Mouse (Mus musculus): ENCODE results near the gene Ube2v1. TPM values are rescaled to one million over a fixed set of nuclear protein-coding genes. Genes with fewer than 3 reads are reported as not detected.

Gene Ube2v1
- polyA plus RNA-seq, 1 experiment: 314 TPM

GRCm38 (mm10) chr2:167569934-167570651 is 61.8 kb downstream of the Ube2v1 start:
- H3K4me3 ChIP-seq (replicated peaks): peak overlapping the region; percentile 44
- H3K4me1 ChIP-seq: peaks cover 26% of the 10 kb centered on the region
- no peaks in the 10 kb centered on the region for H3K9me3 ChIP-seq
- peaks cover 15% of the 10 kb centered on the region for H3K36me3 ChIP-seq (replicated peaks; ENCODE audit: low read length)
- H3K27me3 ChIP-seq (replicated peaks): peaks cover 37% of the 10 kb centered on the region
- TF ChIP-seq GATA1 (IDR thresholded peaks at IDR 0.05; ENCODE audit: borderline replicate concordance, low read length): no peak
- no peak for TF ChIP-seq FLI1 (IDR thresholded peaks at IDR 0.05; ENCODE audit: low read length)

- TF ChIP-seq FLI1 (IDR thresholded peaks at IDR 0.05; ENCODE audit: low read length) (no peak), GATA1 (IDR thresholded peaks at IDR 0.05; ENCODE audit: borderline replicate concordance, low read length) (no peak)
Observed at GRCm38 (mm10) chr2:167568112-167568511, 63.8 kb downstream of the Ube2v1 start.

GRCm38 (mm10) chr2:167565682-167566081 is 66.2 kb downstream of the Ube2v1 start:
- H3K9me3 ChIP-seq: no peaks in the 10 kb centered on the region
- H3K27me3 ChIP-seq (replicated peaks): peaks cover 70% of the 10 kb centered on the region
- TF ChIP-seq FLI1 (IDR thresholded peaks at IDR 0.05; ENCODE audit: low read length) (no peak), GATA1 (IDR thresholded peaks at IDR 0.05; ENCODE audit: borderline replicate concordance, low read length) (no peak)
- H3K36me3 ChIP-seq (replicated peaks; ENCODE audit: low read length): no peaks in the 10 kb centered on the region
- H3K4me3 ChIP-seq (replicated peaks): no peak overlapping the region
- H3K4me1 ChIP-seq: peaks cover 23% of the 10 kb centered on the region

More at GRCm38 (mm10) chr2:167568112-167568511, 63.8 kb downstream of the Ube2v1 start:
- Histone ChIP-seq H3K36me3 (replicated peaks; ENCODE audit: low read length) (no peaks in the 10 kb centered on the region), H3K4me1 (peaks cover 24% of the 10 kb centered on the region), H3K27me3 (replicated peaks) (peaks cover 52% of the 10 kb centered on the region), H3K4me3 (replicated peaks) (no peak overlapping the region), H3K9me3 (no peaks in the 10 kb centered on the region)

GRCm38 (mm10) chr2:167565312-167565656 is 66.6 kb downstream of the Ube2v1 start:
- no peak overlapping the region for H3K4me3 ChIP-seq (replicated peaks)
- H3K36me3 ChIP-seq (replicated peaks; ENCODE audit: low read length): no peaks in the 10 kb centered on the region
- peaks cover 19% of the 10 kb centered on the region for H3K4me1 ChIP-seq
- peaks cover 71% of the 10 kb centered on the region for H3K27me3 ChIP-seq (replicated peaks)
- TF ChIP-seq FLI1 (IDR thresholded peaks at IDR 0.05; ENCODE audit: low read length) (no peak), GATA1 (IDR thresholded peaks at IDR 0.05; ENCODE audit: borderline replicate concordance, low read length) (no peak)
- H3K9me3 ChIP-seq: no peaks in the 10 kb centered on the region

- Histone ChIP-seq H3K27me3 (replicated peaks) (peaks cover 75% of the 10 kb centered on the region), H3K9me3 (no peaks in the 10 kb centered on the region), H3K36me3 (replicated peaks; ENCODE audit: low read length) (no peaks in the 10 kb centered on the region), H3K4me3 (replicated peaks) (no peak overlapping the region), H3K4me1 (peaks cover 14% of the 10 kb centered on the region)
- TF ChIP-seq GATA1 (IDR thresholded peaks at IDR 0.05; ENCODE audit: borderline replicate concordance, low read length): no peak
- no peak for TF ChIP-seq FLI1 (IDR thresholded peaks at IDR 0.05; ENCODE audit: low read length)
Observed at GRCm38 (mm10) chr2:167564551-167565311, 67.2 kb downstream of the Ube2v1 start.

- TF ChIP-seq GATA1 (IDR thresholded peaks at IDR 0.05; ENCODE audit: borderline replicate concordance, low read length): no peak
- TF ChIP-seq FLI1 (IDR thresholded peaks at IDR 0.05; ENCODE audit: low read length): no peak
- no peak overlapping the region for H3K4me3 ChIP-seq (replicated peaks)
- H3K9me3 ChIP-seq: no peaks in the 10 kb centered on the region
- H3K27me3 ChIP-seq (replicated peaks): peaks cover 82% of the 10 kb centered on the region
- peaks cover 21% of the 10 kb centered on the region for H3K4me1 ChIP-seq
- no peaks in the 10 kb centered on the region for H3K36me3 ChIP-seq (replicated peaks; ENCODE audit: low read length)
Observed at GRCm38 (mm10) chr2:167563703-167564102, 68.2 kb downstream of the Ube2v1 start.

GRCm38 (mm10) chr2:167563035-167563434 is 68.9 kb downstream of the Ube2v1 start:
- peaks cover 83% of the 10 kb centered on the region for H3K27me3 ChIP-seq (replicated peaks)
- TF ChIP-seq FLI1 (IDR thresholded peaks at IDR 0.05; ENCODE audit: low read length): no peak
- no peak for TF ChIP-seq GATA1 (IDR thresholded peaks at IDR 0.05; ENCODE audit: borderline replicate concordance, low read length)
- H3K4me1 ChIP-seq: peaks cover 16% of the 10 kb centered on the region

GRCm38 (mm10) chr2:167562101-167562500 is 69.8 kb downstream of the Ube2v1 start:
- H3K27me3 ChIP-seq (replicated peaks): peaks cover 83% of the 10 kb centered on the region
- peaks cover 15% of the 10 kb centered on the region for H3K4me1 ChIP-seq
- H3K36me3 ChIP-seq (replicated peaks; ENCODE audit: low read length): no peaks in the 10 kb centered on the region
- no peak for TF ChIP-seq GATA1 (IDR thresholded peaks at IDR 0.05; ENCODE audit: borderline replicate concordance, low read length)
- no peak for TF ChIP-seq FLI1 (IDR thresholded peaks at IDR 0.05; ENCODE audit: low read length)
- H3K9me3 ChIP-seq: peaks cover under 1% of the 10 kb centered on the region; the same call in 1 of the 2 replicates
- H3K4me3 ChIP-seq (replicated peaks): no peak overlapping the region

More at GRCm38 (mm10) chr2:167563035-167563434, 68.9 kb downstream of the Ube2v1 start:
- Histone ChIP-seq H3K36me3 (replicated peaks; ENCODE audit: low read length) (no peaks in the 10 kb centered on the region), H3K4me3 (replicated peaks) (no peak overlapping the region), H3K9me3 (no peaks in the 10 kb centered on the region)

- no peak for TF ChIP-seq FLI1 (IDR thresholded peaks at IDR 0.05; ENCODE audit: low read length)
- TF ChIP-seq GATA1 (IDR thresholded peaks at IDR 0.05; ENCODE audit: borderline replicate concordance, low read length): no peak
- peaks cover 10% of the 10 kb centered on the region for H3K4me1 ChIP-seq
- no peaks in the 10 kb centered on the region for H3K36me3 ChIP-seq (replicated peaks; ENCODE audit: low read length)
- peaks cover 8% of the 10 kb centered on the region; the same call in 1 of the 2 replicates for H3K9me3 ChIP-seq
- H3K27me3 ChIP-seq (replicated peaks): peaks cover 77% of the 10 kb centered on the region
- H3K4me3 ChIP-seq (replicated peaks): no peak overlapping the region
Observed at GRCm38 (mm10) chr2:167559413-167559812, 72.5 kb downstream of the Ube2v1 start.

Other genes starting within 250 kb of the Ube2v1 start
- gene Slc9a8, start 210.4 kb downstream of the Ube2v1 start, polyA plus RNA-seq (2012; ENCODE audit: insufficient read depth, low replicate concordance): 3.4 and 4.4 TPM in 2 replicates
- gene Rnf114, start 139.4 kb downstream of the Ube2v1 start, polyA plus RNA-seq (2012; ENCODE audit: insufficient read depth, low replicate concordance): 4.0 and 26.3 TPM in 2 replicates
- 10.0 and 23.7 TPM in 2 replicates for gene Spata2, start 139.2 kb downstream of the Ube2v1 start, polyA plus RNA-seq (2012; ENCODE audit: insufficient read depth, low replicate concordance)
- 1.4 and 5.0 TPM in 2 replicates for gene Snai1, start 93.9 kb downstream of the Ube2v1 start, polyA plus RNA-seq (2012; ENCODE audit: insufficient read depth, low replicate concordance)
- not detected in 2 replicates for gene Gm20431, start 29.4 kb upstream of the Ube2v1 start, polyA plus RNA-seq (2012; ENCODE audit: insufficient read depth, low replicate concordance)
- 372 and 610 TPM in 2 replicates for gene Cebpb, start 56.8 kb upstream of the Ube2v1 start, polyA plus RNA-seq (2012; ENCODE audit: insufficient read depth, low replicate concordance)
- gene Tmem189, start 57.7 kb upstream of the Ube2v1 start, polyA plus RNA-seq (2012; ENCODE audit: insufficient read depth, low replicate concordance): 164 and 173 TPM in 2 replicates

Measured in megakaryocyte, embryonic 14.5 days (primary cell).